Mouse (Mus musculus): Measurements from ENCODE around the gene Uap1l1.

Gene Uap1l1

DNA sequence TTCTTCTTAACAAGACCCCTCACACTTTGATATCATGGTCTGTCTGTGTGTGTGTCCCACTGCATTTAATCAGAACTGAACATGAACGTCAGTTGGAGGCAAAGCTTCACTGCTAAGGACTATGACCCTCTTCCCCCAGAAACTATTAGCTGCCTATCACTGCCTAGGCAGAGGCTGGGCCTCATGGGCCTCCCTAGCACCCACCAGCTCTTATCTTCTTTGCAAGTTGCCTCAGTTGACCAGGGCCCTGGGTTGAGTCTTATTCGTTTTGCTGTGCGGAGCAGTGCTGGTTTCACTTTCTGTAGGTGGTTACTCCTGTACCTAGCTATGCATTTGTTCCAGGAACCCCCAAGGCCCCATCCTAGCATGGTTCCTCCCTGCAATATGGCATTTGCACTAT lies 4.5 kb upstream of the Uap1l1 start:
- no peak for DNase-seq

DNA sequence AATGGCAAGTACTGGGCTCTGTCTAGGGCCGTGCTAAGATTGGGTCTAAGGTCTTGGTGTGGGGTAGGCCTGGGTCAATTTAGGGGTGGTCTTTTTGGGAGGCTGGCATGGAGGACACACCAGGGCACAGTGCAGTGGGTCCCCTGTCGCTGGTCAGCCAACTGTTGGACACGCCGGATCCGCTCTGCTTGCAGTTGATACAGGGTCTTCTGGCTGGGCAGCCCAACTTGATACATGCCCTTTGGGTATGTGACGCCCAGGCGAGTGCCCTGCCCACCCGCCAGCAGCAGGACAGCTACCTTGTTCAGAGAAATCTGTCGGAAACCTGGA lies 756 bp downstream of the Uap1l1 start:
- DNase-seq, result no peak

- no peak for DNase-seq
Observed at GRCm38 (mm10) chr2:25364313-25364712, 1.2 kb downstream of the Uap1l1 start.

DNA sequence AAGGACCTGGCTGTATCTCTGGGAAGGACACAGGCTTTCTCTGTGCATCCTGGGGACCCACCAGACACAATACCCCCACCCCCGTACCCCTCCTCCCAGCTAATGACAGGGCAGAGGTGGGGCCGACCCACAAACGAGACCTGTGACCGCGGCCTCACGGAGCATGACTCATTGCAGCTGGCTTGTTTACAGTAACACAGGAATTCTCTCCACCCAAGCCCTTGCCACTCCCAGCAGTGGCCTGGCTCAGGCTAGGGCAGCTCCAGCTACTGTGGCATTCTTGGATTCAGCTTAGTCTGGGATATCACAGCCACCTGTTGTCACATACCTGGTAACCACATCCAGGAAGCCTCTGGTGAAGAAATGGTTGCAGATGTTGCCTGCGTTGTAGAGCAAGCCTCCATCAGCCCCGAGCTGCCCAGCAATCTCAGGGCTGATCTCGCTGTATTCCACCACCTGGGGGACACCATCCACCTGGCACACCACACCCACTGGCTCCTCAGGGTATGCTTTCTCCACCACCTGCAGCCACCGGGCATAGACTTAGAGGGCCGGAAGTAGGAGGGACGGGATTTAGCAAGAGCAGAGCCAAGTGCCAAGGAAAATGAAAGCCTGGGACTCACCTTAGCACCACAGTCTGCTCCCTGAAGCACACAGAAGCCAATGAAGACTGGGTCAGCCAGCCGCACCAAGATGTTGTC lies 1.9 kb downstream of the Uap1l1 start:
- DNase-seq, result peak in 1 of 2 experiments; percentile 46

- DNase-seq, result no peak
Observed at GRCm38 (mm10) chr2:25359848-25360247, 5.6 kb downstream of the Uap1l1 start.

GRCm38 (mm10) chr2:25356208-25357079 lies 9.0 kb downstream of the Uap1l1 start, which contains the start of gene Dpp7:
TSS of gene Dpp7 (minus strand) at chr2:25356359.
- peak; percentile 88 to 92 for DNase-seq

- DNase-seq, result no peak
Observed at GRCm38 (mm10) chr2:25355419-25356066, 9.9 kb downstream of the Uap1l1 start.

DNA sequence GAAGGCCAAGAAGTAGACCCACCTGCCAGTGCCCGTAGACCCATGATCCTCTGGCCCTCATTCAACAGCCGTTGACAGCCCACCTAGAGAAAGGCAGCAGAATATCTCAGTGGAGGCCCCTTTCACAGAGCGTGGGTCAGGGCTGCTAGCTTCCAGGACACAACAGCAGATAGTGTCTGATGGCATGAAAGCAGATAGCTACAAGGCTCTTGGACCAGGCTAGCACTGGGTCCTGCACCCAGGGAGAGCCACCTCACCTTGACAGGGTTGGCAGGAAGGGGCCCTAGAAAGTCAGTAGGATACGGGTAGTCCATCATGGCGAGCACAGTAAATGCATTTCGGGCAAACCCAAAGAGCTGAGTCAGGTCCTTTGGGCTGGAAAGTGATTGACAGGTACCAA lies 11.3 kb downstream of the Uap1l1 start:
- no peak for DNase-seq

GRCm38 (mm10) chr2:25350701-25351100 lies 14.8 kb downstream of the Uap1l1 start:
- DNase-seq, result no peak

DNA sequence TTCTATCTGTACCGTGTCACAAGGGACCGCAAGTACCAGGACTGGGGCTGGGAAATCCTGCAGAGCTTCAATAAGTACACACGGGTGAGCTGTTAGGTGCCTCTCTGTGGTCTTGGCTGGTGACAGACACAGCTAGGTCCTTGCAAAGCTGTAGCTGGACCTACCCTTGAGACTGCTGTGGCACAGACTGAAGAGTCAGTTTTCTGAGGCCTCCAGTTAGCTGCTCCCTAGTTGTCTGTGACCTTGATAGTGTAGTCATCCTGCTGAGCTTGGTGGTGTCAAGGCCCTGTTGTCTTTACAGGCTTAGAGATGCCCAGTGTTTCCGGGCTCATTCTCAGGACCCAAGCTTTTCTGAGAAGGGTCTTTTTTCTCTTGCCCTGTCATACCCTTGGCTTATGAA lies 16.0 kb downstream of the Uap1l1 start:
- no peak for DNase-seq

DNA sequence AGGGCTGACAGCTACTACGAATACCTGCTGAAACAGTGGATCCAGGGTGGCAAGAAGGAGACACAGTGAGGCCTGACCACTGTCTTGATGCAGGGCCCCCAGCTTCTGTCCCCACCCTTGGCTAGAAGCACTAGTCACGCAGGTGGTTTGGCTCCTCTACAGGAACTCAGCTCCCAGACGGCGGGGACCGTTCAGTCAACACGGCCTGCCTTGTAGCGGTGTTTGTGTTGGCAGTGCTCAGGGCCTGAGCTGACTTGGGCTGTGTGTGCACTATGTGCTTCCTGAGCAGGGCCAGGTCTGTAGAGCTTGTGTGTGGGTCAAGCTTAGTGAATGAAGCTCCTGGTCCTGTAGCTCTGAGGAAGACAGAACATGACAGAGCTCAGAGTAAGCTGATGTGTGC lies 17.3 kb downstream of the Uap1l1 start:
- DNase-seq, result no peak

- no peak for DNase-seq
Observed at GRCm38 (mm10) chr2:25338303-25338702, 27.2 kb downstream of the Uap1l1 start.

- no peak for DNase-seq
Observed at GRCm38 (mm10) chr2:25333569-25333968, 31.9 kb downstream of the Uap1l1 start.

GRCm38 (mm10) chr2:25332286-25333160 lies 33.0 kb downstream of the Uap1l1 start, which contains the start of gene Man1b1:
TSS of gene Man1b1 (plus strand) at chr2:25332338.
- peak; percentile 100 for DNase-seq

- DNase-seq, result no peak
Observed at GRCm38 (mm10) chr2:25331470-25331869, 34.0 kb downstream of the Uap1l1 start.

- peak; percentile 39 to 47 for DNase-seq
Observed at GRCm38 (mm10) chr2:25328440-25328839, 37.0 kb downstream of the Uap1l1 start.

- DNase-seq, result no peak
Observed at GRCm38 (mm10) chr2:25326036-25326435, 39.4 kb downstream of the Uap1l1 start.

DNA sequence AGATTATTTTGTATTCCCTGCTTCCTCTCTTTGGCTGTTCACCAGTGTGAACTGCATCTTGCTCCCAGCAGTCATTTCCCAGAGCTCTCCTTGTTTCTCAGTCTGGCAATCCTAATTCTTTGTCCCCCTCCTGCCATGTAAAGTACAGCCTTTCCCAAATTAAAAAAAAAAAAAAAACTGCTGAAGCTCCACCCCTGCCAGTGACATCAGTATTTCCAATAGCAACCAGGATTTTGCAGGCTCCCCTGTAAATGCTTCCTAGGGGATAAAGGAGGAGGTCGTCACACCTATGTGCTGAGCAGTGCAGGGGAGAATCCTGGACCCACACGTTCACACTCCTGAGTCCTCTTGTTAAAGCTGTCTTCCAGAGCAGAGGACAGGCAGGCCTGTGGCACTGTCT lies 45.4 kb downstream of the Uap1l1 start:
- DNase-seq, result no peak

DNA sequence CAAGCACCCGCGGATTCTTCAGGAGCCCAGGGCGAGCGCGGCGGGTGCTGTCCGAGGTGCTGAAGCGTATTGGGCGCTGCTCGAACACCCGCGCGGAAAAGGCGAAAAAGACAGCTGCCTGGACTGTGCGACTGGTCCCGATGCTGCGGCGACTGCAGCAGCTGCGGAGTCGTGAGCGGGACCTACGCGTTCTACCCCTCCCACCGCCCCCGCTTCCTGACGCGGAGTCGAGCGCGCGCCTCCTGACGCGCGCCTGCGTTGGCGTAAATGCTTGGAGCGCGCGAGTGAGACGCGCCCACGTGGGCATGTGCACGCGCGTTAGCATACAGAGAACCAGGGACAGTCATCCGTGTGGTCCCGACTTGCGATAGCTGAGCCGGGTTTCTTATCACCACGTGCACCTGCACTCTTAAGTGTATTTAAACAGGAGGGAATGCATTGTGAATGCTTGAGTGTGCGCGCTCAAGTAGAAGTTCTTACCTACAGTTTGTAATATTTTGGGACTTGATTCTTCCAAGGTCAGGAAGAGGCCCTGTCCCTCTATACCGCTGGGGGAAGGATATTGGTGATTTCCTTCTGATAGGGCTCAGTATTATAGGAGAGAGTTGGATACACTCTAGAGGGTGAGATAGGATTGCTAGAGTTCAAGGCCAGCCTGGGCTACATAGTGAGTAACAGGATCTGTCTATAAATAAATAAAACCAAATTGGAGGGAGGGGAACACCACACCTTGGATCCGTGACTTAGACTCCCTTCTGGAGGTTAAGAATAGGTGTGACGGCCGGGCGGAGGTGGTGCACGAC lies 46.3 kb downstream of the Uap1l1 start, which contains the start of gene Grin1:
Gene Grin1, minus strand, starts transcription at position 217 of the 803 bp plus-strand sequence.
- DNase-seq, result peak; percentile 86 to 88

DNA sequence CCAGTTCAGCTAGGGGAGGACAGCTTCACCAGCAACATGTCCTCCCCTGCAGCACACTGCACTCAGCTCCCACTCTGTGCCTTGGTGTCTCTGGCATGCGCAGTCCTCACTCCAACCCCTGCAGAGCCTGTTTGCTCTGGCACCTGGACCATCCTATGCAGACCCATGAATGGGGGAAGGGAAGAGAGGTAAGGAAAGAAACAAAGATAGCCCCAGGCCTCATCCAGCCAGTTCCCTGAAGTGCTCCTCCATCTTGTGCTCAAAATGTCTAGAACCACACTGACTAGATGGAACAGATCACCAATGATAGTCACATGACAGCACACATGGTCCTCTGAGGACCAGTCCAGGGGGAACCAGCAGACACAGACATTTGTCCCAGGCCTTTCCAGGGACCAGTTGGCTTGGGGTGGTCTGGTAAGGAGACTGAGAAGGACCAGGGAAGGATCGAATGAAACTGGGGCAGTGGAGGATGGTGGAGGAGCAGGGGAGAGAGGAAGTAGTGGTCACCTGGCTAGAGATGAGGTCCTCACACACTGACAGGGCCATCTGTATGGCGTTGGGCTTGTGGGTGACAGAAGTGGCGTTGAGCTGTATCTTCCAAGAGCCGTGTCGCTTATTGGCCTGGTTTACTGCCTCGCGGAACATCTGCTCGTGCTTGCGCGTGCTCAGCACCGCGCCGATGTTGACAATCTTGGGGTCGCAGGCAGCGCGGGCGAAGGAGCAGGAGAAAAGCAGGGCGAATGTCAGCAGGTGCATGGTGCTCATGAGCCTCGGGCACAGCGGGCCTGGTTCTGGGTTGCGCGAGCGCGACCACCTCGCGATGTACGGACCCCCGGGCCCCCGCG lies 47.1 kb downstream of the Uap1l1 start:
- no peak for DNase-seq

DNA sequence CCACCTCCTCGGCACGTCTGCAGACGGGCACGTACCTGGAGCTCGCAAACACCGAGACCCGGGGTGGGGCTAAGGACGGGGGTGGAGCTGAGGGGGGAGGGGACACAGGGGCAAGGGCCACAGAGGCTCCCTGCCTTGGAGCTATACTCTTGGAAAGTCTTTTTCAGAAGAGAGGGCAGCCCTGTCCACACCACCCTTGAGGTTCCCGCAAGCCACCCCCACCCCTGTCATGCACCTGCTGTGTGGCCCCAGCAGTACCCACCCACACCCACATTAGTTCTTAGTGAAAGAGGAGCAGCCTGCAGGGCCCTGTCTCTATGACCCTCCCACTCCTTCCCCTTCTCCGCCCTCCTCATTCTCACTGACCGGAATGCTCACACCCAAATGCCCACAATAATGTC lies 54.0 kb downstream of the Uap1l1 start:
- DNase-seq, result no peak
